Mouse (Mus musculus) small intestine, adult 2 months (tissue): Measurements from ENCODE around the gene Lcn4.

Experiments used
- CTCF ChIP-seq: fragments of 200-500 bp; IDR thresholded peaks from 2 replicates; pipeline ENCODE4 v1.5.1; 2012; ENCODE audit warnings: low read depth, mild to moderate bottlenecking, control low read depth, inconsistent platforms, low read length, moderate library complexity, mixed read lengths; ENCODE audit not compliant: insufficient replicate concordance, insufficient read length; ENCODE audit errors: extremely low read depth
- POLR2A ChIP-seq: fragments of 200-500 bp; IDR thresholded peaks from 2 replicates; pipeline ENCODE4 v1.6.1; 2012; ENCODE audit warnings: low read depth, mild to moderate bottlenecking, control low read depth, inconsistent platforms, low read length, moderate library complexity

DNA sequence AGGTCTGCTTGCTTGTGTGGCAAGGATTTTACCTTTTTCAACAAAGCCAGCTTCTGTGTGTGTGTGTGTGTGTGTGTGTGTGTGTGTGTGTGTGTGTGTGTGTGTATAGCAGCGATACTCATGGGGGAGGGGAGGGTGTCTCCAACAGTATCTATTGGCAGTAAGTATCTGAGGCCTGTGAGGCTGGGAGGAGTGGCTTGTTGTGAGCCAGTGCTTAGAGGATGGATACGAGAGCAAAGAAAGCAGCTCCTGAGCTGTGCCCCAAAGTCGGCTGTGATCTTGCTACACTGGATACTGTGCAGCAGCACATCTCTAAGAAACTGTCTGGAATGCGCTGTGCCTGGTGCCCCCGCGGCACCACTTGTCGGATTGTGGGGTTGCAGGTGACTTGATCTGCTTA lies 53.2 kb downstream of the Lcn4 start:
- no peak for TF ChIP-seq CTCF
- no peak for TF ChIP-seq POLR2A
